Mouse (Mus musculus): Measurements from ENCODE around the gene Selenos. TPM values are rescaled to one million over a fixed set of nuclear protein-coding genes. Genes with fewer than 3 reads are reported as not detected.

Selenos gene
- polyA plus RNA-seq, 1 experiment from 2014 or later, result 94.8 TPM

DNA sequence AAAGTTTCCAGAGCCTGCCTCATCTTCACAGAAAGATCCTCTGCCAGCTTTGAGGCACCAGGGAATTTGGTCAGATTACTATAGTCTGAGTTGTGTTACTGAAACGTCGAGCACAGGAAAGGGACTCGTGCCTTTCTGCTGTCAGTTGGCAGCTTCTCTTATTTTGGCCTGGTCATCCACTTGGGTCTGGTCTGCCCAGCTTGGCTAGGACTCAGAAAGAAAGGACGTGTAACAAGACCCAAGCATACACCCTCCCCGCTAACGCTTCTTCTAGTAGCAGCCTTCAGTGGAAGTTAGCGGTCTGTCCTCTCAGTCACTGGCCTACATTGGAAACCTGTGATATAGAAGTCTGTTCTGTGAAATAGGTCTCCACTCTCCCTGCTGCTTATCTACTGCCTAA, 5.1 kb downstream of the Selenos start:
- DNase-seq (ENCODE audit: low spot score), result no peak

DNA sequence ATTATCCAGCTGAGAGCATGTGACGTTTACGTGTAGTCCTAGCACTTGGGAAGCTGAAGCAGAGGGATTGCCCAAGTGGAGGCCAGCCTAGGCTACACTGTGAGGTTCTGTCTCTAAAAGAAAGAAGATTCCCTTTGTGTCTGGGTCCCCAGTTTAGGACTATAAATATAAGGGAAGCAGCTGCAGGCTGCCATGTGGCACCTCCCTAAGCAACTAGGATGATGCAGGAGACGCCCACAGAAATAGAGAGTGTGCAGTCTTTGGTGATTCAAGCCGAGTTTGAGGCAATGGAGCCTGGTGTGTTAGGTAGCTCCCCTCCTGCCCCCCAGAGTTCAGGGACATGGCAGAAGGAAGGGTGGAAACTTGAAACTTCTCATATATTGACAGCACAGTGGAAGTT, 8.2 kb downstream of the Selenos start:
- DNase-seq (ENCODE audit: low spot score), result no peak

DNA sequence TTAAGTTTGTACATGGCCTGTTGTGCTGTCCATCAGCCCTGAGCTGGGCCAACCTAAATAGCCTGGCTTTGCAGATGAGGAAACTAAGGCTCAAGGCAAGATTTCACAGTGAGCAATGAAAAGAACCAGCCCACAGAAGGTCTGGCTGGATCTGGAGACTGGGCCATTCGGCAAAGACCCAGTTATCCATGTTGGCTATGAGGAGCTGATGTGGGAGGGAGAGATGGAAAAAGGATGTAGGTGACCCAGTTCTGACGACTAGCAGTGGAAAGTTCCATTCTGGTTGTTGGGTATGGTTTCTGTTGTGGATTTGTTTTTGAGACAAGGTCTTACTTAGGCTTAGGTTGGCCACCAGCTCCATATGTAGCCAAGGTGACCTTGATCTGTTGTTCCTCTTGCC, 8.6 kb downstream of the Selenos start:
- no peak for DNase-seq (ENCODE audit: low spot score)

DNA sequence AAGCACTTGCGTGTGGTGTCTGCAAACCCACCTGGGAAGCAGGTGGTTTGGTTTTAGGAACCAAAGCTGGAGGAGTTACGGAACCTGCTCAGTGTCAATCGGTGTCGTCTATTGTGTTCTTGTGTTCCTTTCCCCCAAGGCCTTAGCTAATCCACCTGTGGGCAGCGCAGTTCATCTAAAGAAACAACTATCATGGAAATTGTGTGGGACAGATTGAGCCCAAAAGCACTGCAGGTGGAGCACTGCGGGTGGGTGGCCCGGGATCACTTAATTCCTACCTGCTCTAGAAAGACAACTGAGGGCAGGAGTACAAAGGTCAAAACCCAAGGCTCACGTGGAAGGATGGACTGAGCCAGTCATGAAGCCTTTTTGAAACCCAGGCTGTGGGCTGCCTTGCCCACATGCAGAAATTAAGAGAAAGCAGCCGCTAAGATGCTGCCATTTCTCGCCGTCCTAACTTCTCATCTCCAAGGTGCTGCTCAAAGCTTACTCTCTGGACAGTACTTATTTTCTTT, 11.3 kb downstream of the Selenos start:
- DNase-seq (ENCODE audit: low spot score), result no peak

DNA sequence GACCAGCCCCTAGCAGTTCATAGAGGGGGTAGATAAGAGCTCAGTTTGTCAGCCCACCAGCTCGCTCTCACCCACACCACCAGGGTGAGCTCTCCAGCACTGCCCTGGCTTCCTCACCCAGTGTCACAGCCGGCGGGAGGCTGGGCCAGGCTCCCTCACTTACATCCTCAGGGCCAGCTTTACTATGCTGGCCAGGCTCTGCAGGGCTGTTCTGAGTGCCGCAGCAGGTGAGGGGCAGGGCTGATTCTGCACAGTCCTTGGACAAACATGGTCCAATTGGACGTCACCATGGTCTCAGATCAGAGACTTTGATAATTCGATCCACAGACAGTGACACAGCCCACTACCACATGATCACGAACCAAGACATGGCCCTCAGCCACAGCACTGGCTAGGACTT, 12.1 kb downstream of the Selenos start:
- no peak for DNase-seq (ENCODE audit: low spot score)

DNA sequence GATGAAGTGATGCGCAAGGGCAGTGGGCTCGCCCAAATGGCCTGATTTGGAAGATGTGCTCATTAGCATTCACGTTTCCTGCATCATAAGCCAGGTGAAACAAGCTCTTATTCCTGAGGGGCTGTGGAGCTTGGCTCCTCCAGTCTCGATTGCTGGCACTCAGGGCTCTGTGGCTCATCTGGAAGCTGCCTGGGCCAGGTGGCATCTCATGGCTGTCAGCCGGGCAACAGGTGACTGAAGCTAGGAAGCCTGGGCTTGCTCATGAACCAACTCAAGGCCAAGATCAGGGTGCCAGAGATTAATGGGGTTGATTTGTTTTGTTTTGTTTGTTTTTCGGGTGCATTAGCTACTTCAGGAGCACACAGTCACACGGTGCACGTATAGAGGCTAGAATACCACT, 13.2 kb downstream of the Selenos start:
- DNase-seq (ENCODE audit: low spot score), result no peak

DNA sequence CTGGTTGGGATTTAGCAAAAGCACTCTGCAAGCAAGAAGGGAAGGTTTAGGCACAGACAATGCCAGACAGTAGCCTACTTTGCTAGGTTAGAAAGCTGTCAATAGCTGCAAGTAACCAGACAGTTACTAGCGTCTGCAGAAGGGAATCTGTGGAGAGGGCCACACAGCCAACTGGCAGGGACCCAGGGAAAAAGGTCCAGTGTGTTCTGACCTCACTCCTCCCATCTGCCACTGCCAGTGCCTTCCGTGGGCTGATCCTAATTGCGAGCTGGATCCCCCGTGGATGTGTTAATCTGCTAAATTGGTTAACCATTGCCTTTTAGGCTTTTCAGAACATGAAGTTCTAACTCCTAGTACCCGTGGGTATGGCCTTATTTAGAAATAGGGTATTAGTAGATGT, 14.7 kb downstream of the Selenos start:
- DNase-seq (ENCODE audit: low spot score), result no peak

DNA sequence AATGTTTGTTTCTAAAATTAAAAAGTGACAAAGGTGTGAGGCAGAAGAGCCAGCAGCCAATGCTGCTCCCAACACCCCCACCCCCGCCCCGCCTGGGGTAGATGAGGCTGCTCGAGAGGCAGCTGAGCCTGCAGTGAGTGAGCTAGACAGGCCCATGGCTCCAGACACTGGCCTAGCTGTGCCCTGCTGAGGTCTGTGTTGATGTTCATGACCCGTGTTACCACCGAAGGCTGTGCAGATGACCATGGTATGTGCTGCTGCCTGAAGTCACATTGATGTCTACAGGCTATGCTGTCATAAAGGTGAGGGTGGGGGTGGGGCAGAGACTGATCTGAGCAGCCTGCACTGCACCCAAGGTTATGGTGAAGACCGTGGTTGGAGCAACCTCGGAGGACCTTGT, 19.4 kb downstream of the Selenos start:
- DNase-seq (ENCODE audit: low spot score), result no peak

DNA sequence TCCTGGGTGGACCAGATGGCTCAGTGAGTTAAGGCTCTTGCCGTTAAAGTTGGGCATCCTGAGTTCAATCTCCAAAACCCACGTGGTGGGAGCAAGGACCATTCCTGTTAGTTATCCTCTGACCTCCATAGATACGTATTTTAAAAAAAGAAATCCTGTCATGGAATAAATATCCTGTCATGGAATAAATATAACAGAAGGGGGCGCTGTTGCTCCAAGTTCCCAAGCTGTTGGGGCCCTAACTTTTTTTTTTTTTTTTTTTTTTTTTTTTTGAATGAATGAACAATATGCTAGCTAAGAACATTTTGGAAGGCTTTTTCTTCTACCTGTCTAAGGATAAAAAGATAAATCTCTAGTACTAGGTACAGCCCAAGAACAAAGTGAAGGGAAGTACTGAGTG, 22.4 kb downstream of the Selenos start:
- peak; percentile 66 for DNase-seq (ENCODE audit: low spot score)

DNA sequence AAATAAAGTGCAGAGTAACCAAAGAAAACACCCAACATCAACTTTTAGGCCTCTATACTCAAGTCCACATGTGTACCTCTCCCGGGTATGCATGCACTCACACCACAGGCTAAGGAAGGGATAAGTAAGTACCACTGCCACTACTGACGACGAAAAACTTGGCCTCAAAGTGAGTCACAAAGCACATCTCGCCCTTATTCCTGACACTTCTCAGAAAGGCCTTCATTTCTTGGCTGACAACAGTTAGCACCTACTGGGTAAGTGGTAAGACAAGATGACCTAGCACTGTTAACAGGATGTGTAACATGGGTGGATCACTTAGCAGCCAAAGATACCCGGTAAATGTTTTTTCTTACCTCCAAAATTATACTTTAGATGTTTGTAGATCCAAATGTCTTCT, 25.1 kb downstream of the Selenos start:
- no peak for DNase-seq (ENCODE audit: low spot score)

DNA sequence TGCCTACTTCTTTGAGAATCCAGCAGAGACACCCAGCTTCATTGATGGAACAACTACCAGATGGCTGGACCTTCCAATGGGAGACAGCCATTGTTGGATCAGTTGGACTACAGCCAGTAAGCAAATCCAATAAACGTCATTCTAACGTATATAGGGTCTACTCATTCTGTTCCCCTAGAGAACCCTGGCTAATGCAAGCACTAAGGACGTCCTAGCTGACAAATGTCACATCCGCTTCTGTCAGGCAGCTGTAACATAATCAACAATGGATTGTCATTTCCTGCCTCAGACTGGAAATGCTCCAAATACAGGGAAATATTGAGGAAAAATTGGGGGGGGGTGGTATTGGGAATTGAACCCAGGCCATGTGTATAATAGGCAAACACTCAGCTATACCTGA, 26.3 kb downstream of the Selenos start:
- DNase-seq (ENCODE audit: low spot score), result no peak

DNA sequence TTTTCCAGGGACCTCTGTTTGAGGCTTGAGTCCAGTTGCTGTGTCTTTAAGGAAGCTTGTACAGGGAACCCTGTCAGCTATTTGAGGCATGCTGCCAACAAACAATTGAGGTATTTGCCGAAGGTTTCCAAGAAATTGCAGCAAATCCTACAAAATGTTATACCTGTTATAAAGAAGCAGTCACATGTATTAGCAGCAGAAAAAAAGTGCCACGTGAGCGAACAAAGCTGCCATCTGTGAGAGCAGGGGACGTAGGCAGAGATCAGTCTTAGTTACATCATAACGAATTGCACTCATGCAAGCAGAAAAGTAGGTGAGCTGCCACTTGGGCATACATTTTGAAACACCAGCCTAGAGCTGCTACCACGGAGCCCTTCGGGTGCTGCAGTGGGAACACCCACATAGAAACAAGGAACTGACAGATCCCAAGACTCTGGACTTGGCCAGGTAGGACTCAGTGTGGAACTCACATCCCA, 27.2 kb downstream of the Selenos start:
- DNase-seq (ENCODE audit: low spot score), result no peak

DNA sequence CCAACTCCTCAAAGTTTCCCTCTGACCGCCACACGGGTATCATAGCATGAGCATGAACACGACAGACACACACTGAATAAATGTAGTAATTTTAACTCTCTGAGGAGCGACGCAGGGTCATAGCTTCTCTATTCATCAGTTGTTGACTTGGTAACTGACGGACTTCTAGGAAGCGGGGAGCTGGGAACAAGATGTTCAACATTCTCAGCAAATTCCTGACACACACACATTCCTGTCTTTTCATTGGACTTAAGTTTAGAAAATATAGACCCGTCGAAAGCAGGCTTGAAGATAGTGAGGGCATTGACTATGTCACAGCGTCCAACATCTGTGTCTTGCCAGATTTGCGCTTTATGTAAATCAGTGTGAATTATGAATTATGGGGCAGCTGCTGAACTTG, 27.8 kb downstream of the Selenos start:
- DNase-seq (ENCODE audit: low spot score), result no peak

DNA sequence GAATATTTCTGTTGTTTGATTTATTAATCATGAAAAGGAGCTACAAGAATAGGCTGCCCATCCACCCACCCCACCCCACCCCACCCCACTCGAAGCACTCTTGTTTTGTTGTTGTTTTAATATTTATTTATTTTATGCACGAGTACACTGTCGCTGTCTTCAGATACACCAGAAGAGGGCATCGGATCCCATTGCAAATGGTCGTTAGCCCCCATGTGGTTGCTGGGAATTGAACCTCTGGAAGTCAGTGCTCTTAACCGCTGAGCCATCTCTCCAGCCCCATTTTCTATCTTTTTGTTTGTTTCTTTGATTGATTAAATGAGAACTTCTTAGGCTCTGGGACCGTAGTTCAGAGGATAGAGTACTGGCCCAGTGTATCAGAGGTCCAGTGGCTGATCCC, 28.5 kb downstream of the Selenos start:
- peak; percentile 21 for DNase-seq (ENCODE audit: low spot score)

DNA sequence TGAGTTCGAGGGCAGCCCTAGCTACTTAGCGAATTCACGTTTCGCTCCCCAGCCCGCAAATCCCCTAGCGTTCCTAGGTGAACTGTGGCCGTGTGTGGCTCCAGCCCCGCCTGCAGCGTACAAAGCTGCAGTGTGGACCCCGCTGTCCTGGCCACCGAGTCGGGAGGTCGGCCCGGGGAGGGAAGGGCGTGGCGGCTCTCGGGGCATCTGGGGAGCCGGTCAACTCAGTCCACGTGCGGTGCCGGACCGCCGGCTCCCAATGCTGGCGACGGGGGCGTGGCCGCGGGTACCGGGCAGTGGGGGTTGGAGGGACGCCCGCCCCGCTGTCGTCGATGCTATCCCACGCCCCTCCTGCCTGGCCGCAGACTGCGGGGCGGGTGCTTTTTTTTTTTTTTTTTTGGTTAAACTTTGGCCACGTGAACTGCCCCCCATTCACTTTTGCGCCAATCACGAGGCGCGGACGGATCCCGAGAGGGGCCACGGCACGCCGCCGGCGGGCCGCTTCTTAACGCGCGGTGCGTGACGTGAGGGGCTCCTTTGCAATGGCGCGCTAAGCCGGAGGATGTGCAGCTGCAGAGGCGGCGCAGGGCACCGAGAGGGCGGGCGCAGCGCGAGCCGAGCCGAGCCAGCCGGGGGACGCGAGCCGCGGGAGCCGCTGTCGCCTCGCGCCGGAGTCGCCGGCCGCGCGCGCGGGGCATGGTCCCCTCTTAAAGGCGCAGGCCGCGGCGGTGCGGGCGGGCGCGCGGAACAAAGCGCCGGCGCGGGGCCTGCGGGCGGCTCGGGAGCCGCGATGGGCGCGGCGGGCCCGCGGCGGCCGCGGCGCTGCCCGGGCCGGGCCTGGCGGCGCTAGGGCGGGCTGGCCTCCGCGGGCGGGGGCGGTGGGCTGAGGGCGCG, 29.8 kb downstream of the Selenos start, which contains the start of gene Chsy1:
Chsy1 (plus strand) TSS at position 555 of the 894 bp plus-strand sequence.
- peak; percentile 93 for DNase-seq (ENCODE audit: low spot score)

DNA sequence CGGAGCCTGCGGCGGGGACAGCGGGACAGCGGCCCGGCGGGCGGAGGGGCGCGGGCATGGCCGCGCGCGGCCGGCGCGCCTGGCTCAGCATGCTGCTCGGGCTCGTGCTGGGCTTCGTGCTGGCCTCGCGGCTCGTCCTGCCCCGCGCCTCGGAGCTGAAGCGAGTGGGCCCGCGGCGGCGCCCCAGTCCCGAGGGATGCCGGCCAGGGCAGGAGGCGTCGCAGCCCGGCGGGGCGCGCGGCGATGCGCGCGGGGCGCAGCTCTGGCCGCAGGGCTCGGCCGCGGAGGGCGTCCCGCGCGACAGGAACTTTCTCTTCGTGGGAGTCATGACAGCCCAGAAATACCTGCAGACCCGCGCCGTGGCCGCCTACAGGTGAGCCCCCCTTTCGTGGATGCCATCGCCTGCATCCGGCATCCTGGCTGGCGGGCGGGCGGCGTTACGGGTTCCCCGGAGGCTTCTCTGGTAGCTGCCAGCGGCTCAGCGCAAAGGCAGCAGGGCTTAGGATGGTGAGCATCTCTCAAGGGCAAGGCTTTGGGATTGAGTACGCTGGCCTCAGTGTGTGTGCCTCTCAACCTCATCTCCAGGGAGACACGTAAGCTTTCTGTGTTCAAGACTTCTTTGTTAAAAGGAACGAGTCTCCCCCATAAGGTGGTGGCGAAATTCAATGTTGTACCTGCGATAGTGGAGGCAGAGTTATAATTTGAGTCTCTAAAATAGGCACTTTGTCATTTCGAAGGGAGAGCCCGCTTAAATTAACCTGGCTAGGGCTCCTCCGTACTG, 30.6 kb downstream of the Selenos start:
- DNase-seq (ENCODE audit: low spot score), result peak; percentile 60

DNA sequence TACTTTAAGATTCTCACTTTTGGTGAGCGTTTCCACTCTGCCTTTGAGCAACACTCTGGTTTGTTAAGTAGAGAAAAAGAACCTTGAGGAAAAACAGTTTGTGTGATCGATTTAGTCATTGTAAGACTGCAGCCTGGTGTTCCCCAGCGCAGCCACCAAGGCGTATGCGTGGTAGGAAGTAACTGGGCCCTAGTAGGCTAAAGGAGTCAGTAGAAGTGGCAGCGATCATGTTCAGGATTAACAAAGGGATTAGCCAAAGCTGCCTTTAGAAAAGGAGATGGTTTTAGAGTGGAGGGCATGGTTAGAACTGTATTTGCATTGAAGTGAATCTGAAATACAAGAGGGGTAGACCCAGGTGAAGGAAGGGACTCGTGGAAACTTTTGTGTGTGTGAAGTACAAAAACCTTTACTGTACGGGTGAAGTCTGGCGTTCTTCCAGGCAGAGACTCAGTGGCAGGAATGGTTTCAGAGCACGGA, 31.2 kb downstream of the Selenos start:
- peak; percentile 28 for DNase-seq (ENCODE audit: low spot score)

DNA sequence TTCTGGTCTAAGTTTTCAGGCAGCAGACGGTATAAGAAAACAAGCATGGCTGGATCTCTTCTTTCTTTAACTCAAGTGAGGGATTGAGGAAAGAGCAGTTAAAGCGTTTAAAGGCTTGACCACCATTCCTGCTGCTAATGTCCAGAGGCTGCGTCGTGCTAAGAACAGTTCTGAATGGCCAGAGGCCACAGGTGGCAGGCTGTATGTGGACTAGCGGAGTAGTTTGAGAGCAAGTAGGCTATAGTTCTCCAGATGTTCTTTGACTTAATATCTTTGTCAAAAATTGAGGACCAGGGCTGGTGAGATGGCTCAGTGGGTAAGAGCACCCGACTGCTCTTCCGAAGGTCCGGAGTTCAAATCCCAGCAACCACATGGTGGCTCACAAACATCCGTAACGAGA, 31.8 kb downstream of the Selenos start:
- DNase-seq (ENCODE audit: low spot score), result no peak

DNA sequence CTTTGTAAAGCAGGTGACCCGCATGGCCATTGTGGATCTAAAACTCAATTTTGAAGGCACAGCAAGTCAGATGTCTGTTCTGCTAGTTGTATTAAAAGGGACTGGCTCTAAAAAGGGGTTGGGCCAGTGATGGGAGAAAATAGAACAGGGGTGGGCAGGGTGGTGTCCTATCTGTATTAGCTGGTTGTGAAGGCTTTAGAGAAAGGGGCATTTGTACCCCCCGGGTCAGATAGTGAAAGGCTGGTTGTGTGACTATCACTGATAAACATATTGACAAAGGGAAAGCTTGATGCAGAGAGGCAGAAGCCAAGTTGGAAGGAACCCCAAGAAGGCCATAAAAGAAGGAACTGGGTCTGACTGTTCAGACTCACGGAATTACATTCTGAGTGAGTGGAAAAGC, 34.1 kb downstream of the Selenos start:
- DNase-seq (ENCODE audit: low spot score), result no peak

DNA sequence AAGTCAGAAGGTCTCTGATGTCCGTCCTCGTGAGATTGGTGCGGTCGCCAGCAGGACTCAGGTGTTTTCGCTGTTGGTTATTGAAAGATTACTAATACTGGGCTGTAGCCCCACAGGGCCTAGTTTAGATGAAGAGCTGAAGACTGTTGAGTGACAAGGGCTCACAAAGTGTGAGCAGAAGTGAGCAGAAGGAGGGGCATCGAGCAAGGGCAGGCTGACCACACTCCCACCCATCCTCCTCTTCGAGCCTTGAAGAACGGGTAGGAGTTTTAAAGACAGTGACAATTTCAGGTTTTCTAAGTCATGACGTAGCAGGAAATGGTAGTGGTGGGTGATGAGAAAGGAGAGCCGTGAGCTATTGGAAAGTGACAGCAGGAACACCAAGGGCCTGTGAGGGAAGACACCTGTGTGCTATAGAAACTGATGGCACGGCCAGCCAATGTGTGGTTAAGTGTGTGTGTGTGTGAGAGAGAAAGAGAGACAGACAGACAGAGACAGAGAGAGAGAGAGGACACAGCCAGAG, 36.4 kb downstream of the Selenos start:
- DNase-seq (ENCODE audit: low spot score), result peak; percentile 60

DNA sequence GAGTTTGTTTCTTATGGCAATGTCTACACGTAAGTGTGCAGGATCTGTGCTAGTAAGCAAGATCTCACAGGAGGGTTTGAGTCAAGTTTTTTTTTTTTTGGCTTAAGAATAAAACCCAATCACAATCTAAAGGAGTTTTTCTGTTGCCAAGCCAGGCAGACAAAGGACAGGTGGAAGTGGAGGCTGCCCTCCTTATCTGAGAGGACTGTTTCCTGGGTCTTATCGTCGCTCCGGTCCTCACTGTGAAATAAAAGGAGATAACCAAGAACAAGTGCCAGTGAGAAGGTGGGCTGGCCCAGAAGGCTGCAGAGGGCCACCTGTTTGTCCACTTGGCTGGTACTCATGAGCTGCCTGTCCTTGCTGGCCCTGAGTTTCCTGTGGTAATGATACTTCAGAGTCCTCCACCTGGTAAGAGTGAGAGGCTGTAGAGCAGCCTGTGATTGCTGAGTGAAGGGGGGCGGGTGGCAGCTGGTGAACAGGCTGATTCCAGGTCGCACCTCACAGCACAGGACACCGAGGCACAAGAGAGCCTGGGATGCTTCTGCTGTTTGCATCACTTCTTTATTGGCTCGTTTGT, 37.5 kb downstream of the Selenos start:
- peak; percentile 12 for DNase-seq (ENCODE audit: low spot score)
